Mouse (Mus musculus): Measurements from ENCODE around the gene Smpd3.

The Smpd3 gene

DNA sequence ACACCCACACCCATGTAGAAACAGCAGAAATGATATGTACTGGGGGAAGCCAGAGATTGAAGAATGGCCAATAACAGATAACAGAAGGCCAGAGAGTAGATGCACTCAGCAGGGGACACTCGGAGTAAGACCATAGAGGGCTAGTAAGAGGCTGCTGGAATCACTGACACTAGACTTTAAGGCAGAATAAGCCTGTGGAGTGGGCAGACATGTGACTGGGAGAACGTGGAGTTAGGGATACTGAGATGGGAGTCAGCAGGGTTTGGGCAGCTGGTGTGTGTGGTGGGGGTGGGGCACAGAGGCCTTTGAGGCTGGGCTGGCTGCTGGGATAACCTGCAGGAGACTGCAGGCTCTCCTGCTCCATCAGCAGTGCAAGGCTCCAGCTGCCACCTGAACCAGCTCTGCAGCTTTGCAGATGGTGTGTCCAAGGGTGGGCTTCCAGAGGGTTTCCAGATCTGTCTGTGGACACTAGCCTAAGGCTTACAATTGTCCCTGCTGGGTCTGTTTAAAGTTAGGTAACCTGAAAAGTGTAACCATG lies 31.0 kb downstream of the Smpd3 start:
- ChIA-PET CTCF (interaction anchor here in 1 of 4 experiments (0.6 kb wide), 1 partner anchor 1000 kb away, joined by 3 read pairs; no protein-coding TSS in a partner anchor), POLR2A (interaction anchor here in 1 of 4 experiments (1.0 kb wide), 1 partner anchor 24 kb away, joined by 3 read pairs; no protein-coding TSS in a partner anchor)

- ChIA-PET POLR2A (no interaction called here), CTCF (interaction anchor here in 2 of 4 experiments (0.5 to 1.5 kb wide), 3 partner anchors 62 to 1001 kb away, joined by 3 to 5 read pairs (median 3); no protein-coding TSS in a partner anchor)
Observed at GRCm38 (mm10) chr8:106306076-106306475, 31.7 kb downstream of the Smpd3 start.

DNA sequence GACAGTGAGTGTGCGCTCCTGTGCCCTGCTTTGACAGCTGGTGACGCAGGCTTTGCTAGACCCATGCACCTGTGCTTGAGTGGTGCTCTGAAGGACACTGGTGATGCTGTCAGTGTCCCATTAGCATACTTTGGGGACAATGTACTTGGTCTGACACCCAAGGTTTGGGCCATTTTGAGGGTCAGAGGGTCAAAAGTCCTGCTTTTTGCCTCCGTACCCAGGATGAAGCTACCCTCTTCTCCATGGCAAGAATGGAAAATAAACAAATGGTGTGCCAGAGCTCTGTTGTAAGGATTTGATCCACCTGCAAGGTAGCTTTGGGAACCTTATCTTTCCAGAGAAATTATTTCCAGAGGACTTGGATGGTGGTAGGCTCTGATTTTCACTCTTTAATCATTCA lies 32.5 kb downstream of the Smpd3 start:
- ChIA-PET CTCF (interaction anchor here in 2 of 4 experiments (0.5 to 1.5 kb wide), 4 partner anchors 11 to 941 kb away, joined by 3 to 5 read pairs (median 4); no protein-coding TSS in a partner anchor), POLR2A (interaction anchor here in 2 of 4 experiments (0.6 to 0.7 kb wide), 2 partner anchors 9 to 127 kb away, joined by 3 to 4 read pairs; no protein-coding TSS in a partner anchor)

DNA sequence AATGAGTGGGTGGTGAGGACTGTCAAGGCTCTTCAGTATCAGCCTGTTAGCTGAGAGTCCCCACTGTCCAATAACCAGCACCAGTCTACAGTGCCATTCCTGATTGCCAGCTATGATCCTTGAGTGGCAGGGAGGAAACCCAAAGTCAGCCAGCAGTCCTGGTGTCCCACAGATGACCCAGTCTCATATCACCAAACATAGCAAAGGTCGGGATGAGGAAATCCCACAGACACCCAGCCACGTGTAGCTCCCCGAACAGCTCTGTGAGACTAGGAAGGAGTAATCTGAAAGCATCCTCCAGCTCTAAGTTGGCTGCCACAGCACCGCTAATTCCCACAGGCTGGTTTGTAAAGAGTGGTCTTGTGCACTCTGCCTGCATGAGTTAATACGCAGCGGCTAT lies 33.5 kb downstream of the Smpd3 start:
- CTCF ChIA-PET = interaction anchor here in 2 of 4 experiments (0.6 to 1.2 kb wide), 2 partner anchors 10 to 79 kb away, joined by 3 read pairs; no protein-coding TSS in a partner anchor

GRCm38 (mm10) chr8:106300739-106301715 lies 36.8 kb downstream of the Smpd3 start:
- ChIA-PET POLR2A (interaction anchor here in 2 of 4 experiments (0.6 kb wide), 3 partner anchors 25 to 328 kb away, joined by 3 to 9 read pairs (median 3); no protein-coding TSS in a partner anchor), CTCF (interaction anchor here in 3 of 4 experiments (0.6 kb wide), 3 partner anchors 101 to 157 kb away, joined by 3 to 4 read pairs (median 3); no protein-coding TSS in a partner anchor)

More for the DNA sequence above, 33.5 kb downstream of the Smpd3 start:
- POLR2A ChIA-PET = interaction anchor here in 1 of 4 experiments (0.6 kb wide), 2 partner anchors 350 to 628 kb away, joined by 3 read pairs; no protein-coding TSS in a partner anchor

GRCm38 (mm10) chr8:106299686-106300085 lies 38.1 kb downstream of the Smpd3 start:
- CTCF ChIA-PET = interaction anchor here (0.5 to 0.7 kb wide), 6 partner anchors 38 to 784 kb away, joined by 3 to 6 read pairs (median 3); partner anchors contain the start of gene Smpd3 (in 1 of the 4)
- POLR2A ChIA-PET = interaction anchor here in 2 of 4 experiments (0.6 kb wide), 2 partner anchors 65 to 503 kb away, joined by 3 to 4 read pairs; no protein-coding TSS in a partner anchor

DNA sequence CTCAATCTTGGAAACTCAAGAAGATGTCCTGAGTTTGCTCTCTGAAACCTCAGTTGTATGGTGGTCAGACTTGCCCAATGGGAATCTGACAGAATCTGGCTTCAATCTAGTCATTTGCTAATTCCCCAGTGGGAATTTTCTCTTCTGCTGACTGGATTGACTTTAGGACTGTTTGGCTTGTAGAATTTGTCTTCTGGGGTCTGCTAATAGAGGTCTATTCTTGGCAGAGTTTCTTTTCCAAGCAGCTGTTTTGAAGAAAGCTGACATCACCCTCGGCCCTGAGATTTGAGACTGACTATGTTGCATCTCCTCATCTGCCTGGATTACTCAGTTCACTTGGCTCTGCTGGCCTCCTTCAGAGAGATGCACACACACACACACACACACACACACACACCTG lies 38.9 kb downstream of the Smpd3 start:
- ChIA-PET CTCF (no interaction called here), POLR2A (no interaction called here)

DNA sequence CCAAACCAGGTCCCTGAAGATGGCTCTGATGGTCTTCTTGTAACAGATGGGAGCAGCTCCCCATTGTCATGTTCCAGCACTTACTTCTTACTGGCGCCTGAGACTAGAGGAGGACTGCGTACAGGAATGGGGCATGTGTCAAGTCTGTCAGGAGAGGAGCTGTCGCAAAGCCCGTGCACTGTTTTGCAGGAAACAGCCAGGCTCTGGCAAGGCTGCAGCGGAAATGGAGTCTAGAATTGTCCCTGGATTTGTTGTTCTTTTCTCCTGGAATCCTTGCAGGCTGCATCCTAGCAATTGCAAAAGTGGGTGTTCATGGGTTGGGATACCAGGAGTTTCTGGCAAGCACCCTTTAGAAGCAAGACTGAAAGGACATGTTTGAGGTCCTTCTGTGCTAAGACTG lies 39.5 kb downstream of the Smpd3 start:
- CTCF ChIA-PET = no interaction called here
- POLR2A ChIA-PET = no interaction called here

- CTCF ChIA-PET = no interaction called here
- POLR2A ChIA-PET = no interaction called here
Observed at GRCm38 (mm10) chr8:106292484-106293396, 45.0 kb downstream of the Smpd3 start.

GRCm38 (mm10) chr8:106289464-106289863 lies 48.3 kb downstream of the Smpd3 start:
- POLR2A ChIA-PET = interaction anchor here in 1 of 4 experiments (1.5 to 1.6 kb wide), 2 partner anchors 31 to 86 kb away, joined by 3 read pairs; no protein-coding TSS in a partner anchor
- CTCF ChIA-PET = interaction anchor here in 2 of 4 experiments (0.6 kb wide), 2 partner anchors 29 to 724 kb away, joined by 3 read pairs; partner anchors contain the start of gene Atp6v0d1 (in 1 of the 2)

DNA sequence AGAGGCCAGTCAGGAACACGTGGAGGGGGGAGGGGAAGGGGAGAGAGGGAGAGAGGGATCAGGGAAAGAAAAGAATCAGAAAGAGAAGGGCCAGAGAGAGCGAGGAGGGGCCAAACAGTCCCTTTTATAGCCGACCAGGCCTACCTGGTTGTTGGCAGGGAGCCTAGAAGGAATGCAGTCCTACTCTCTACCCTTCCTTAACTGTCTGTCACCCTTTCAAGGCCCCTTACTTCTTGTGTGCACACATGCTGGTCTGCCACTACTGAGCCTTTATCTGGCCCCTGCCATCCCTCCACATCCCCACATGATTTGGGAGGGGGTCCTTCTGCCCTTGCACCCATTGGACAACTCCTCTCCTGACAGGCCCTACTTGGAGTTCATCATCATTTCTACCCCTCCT lies 49.1 kb downstream of the Smpd3 start:
- CTCF ChIA-PET = no interaction called here

GRCm38 (mm10) chr8:106287445-106287844 lies 50.3 kb downstream of the Smpd3 start:
- CTCF ChIA-PET = no interaction called here
- POLR2A ChIA-PET = interaction anchor here in 2 of 4 experiments (0.6 to 2.5 kb wide), 3 partner anchors 9 to 112 kb away, joined by 3 to 10 read pairs (median 3); no protein-coding TSS in a partner anchor

More for the DNA sequence above, 49.1 kb downstream of the Smpd3 start:
- POLR2A ChIA-PET = no interaction called here

DNA sequence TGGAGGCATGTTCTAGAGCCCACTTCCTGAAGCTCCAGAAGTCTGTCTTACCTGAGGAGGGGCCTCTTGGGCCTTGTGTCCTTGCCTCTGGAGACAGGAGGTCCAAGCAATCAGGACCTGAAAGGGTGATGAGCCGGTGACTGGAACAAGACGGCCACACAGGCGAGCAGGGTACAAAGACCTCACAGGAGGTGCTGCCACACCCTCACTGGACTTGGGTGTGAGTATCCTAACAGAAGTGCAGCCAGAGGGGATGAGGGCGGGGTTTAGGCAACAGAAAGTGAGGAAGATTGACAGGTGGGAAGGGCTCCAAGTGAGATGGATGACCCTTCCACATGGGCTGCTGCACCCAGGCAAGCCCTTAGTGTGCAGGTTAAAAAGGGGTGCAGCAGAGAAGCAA lies 56.9 kb downstream of the Smpd3 start:
- CTCF ChIA-PET = no interaction called here

DNA sequence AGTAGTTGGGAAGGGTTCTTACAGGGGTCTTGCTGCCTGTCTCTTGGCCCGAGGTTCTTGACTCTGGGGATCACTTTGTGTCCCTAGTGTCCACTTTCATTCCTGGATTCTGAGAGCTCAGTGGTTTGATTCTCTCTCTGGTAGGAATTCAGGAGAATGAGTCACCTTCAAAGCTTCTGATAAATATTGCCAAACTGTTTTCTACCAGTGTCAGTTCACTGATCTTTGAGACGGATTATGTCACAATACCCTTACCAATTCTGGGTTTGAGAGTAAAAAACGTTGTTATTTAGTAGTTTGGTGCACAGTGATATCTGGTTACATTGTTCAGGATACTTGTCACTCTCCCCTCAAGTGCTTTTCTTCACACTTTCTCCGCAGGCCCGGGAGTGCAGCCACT lies 57.6 kb downstream of the Smpd3 start:
- POLR2A ChIA-PET = no interaction called here
- CTCF ChIA-PET = no interaction called here

More for the DNA sequence above, 56.9 kb downstream of the Smpd3 start:
- POLR2A ChIA-PET = interaction anchor here in 1 of 4 experiments (0.5 kb wide), 1 partner anchor 665 kb away, joined by 4 read pairs; no protein-coding TSS in a partner anchor

DNA sequence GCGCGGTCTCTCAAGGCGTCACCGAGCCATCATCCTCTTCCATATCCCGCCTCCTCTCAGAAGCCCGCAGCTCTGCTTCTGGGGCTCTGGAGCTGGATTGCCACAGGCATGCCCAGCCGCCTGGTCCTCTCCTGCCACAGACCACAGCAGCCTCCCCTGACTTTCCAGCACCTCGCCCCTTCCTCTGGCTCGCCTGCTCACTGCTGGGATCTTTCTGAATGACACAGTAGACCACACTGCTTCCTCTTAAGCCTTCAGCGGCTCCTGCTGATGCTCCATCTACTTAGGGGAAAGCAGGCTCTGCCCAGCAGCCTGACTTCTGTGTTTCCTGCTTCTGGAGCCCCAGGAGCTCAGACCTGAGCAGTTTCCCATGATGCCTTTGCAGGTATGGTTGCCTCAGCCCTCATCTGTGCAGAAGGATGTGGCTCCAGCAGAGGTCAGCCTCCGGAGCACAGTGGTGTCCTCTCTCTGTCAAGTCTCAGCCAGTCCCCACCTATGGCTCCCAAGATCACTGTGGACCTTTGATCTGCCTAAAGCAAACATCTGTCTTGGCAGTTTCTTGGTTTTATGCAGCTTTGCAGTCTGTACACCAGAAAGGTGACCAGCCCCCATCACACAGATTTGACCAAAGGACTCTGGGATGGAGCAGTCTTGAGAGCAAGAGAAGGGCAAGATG lies 59.3 kb downstream of the Smpd3 start:
- CTCF ChIA-PET = interaction anchor here in 1 of 4 experiments (1.3 to 1.9 kb wide), 2 partner anchors 11 to 28 kb away, joined by 3 to 7 read pairs; no protein-coding TSS in a partner anchor
- POLR2A ChIA-PET = interaction anchor here in 1 of 4 experiments (0.6 kb wide), 1 partner anchor 232 kb away, joined by 3 read pairs; the partner anchor contains the start of gene Cdh3

DNA sequence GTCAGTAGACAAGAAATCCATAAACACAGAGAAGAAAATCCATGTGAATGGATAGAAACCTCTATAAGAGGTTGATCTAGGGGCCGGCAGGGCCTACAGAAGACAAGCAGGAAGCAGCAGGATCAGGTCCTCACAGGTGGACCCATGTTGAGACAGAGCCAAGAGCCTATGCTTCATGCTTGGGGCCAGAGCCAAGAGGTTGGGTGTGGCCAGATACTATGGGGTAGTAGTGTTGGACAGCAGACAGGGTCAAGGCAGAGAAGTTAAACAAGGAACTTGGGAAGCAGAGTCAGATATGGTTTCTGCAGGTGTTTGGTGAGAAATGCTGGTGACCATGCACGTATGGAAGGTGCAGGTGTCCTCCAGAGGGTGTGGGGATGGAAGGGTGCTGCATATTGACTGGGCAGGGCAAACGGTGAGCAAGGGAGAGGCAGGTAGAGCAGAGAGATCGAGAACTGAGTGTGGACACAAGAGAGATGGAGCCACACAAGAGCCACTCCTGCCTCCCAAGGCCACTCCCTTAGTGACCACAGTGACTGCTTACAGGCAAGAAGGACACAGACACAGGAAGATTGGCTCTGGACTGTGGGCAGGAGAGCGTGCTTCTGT lies 61.0 kb downstream of the Smpd3 start:
- CTCF ChIA-PET = interaction anchor here in 1 of 4 experiments (0.9 to 1.9 kb wide), 4 partner anchors 9 to 26 kb away, joined by 3 to 7 read pairs (median 3); no protein-coding TSS in a partner anchor

GRCm38 (mm10) chr8:106273468-106273867 lies 64.3 kb downstream of the Smpd3 start:
- POLR2A ChIA-PET = interaction anchor here in 1 of 4 experiments (1.1 kb wide), 2 partner anchors 20 to 99 kb away, joined by 3 read pairs; no protein-coding TSS in a partner anchor
- CTCF ChIA-PET = no interaction called here

More for the DNA sequence above, 61.0 kb downstream of the Smpd3 start:
- POLR2A ChIA-PET = no interaction called here

Data from embryonic stem cell, embryonic (primary cell).